Mouse (Mus musculus) embryonic fibroblast, embryonic 13.5 days (primary cell): ENCODE measurements around the gene Dagla.

ENCODE experiments used
- CTCF ChIP-seq: IDR thresholded peaks from 2 replicates; pipeline ENCODE4 v1.5.1; 2011; ENCODE audit warnings: mild to moderate bottlenecking, control low read depth, low read length, moderate library complexity, borderline replicate concordance; ENCODE audit not compliant: insufficient read depth
- POLR2A ChIP-seq: IDR thresholded peaks from 2 replicates; pipeline ENCODE4 v1.6.1; 2011; ENCODE audit warnings: low read depth, mild to moderate bottlenecking, control low read depth, low read length, moderate library complexity

GRCm38 (mm10) chr19:10341152-10341551 is 36.5 kb upstream of the Dagla start:
- TF ChIP-seq CTCF, result peak; percentile 62; the same call in 1 of the 2 replicates
- no peak for TF ChIP-seq POLR2A
